Mouse (Mus musculus): ENCODE data around the gene C1qa. TPM values are rescaled to one million over a fixed set of nuclear protein-coding genes. Genes with fewer than 3 reads are reported as not detected.

The C1qa gene
- 10 to 100 TPM in 1 of 2 experiments, 1 to 10 TPM in 1; 6.4 to 12.7 TPM for total RNA-seq (2023)

GRCm38 (mm10) chr4:136898637-136899036 lies at the start of gene C1qa:
C1qa (minus strand) TSS chr4:136898803.

GRCm38 (mm10) chr4:136892811-136893210 lies 5.8 kb downstream of the C1qa start, which contains the start of gene C1qc:
C1qc (minus strand) TSS chr4:136893065.

DNA sequence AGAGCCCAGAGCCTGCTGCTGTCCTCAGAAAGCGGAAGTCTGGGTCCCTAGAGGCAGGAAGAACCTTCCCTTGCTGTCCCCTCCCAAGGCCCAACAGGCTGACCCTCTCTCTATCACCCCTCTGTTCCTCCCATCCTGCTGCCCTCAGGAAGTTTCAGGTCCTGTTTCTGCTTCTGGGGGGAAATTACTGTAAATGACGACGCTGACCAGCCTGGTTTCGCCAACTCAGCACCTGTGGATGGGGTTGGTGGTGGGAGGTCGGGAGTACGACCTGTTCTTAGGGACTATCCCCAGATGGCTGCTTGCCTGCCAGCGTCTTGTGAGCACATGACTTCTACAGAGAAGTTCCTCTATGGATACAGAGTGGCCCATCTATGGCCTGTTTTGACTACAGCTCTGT lies 12.5 kb downstream of the C1qa start, which contains the start of gene C1qb:
Gene C1qb (minus strand): TSS at position 87 of the 400 bp plus-strand sequence.

Other genes with a start within 250 kb of the C1qa start
- gene Ephb2, start 62.8 kb downstream of the C1qa start, total RNA-seq (2023), result under 1 TPM; 0.39 to 0.58 TPM
- gene C1qb, start 12.6 kb downstream of the C1qa start, total RNA-seq (2023), result 10 to 100 TPM in 1 of 2 experiments, 1 to 10 TPM in 1; 7.0 to 10.1 TPM
- 1 to 10 TPM; 5.3 to 8.2 TPM for gene C1qc, start 5.7 kb downstream of the C1qa start, total RNA-seq (2023)
- gene Epha8, start 58.0 kb upstream of the C1qa start, total RNA-seq (2023), result not detected
- gene Zbtb40, start 150.0 kb upstream of the C1qa start, total RNA-seq (2023), result 10 to 100 TPM; 28.7 to 29.6 TPM